Mouse (Mus musculus) liver, adult (tissue): Measurements from ENCODE around the gene Foxb1.

Experiments
- GATA4 ChIP-seq: IDR thresholded peaks from 2 replicates; pipeline ENCODE4 v1.6.1; 2014; ENCODE audit warnings: mild to moderate bottlenecking, low read length; ENCODE audit not compliant: insufficient replicate concordance

Foxb1 gene

GRCm38 (mm10) chr9:69714346-69714745 lies 46.4 kb downstream of the Foxb1 start:
- no peak for TF ChIP-seq GATA4

GRCm38 (mm10) chr9:69713577-69714327 lies 47.0 kb downstream of the Foxb1 start:
- TF ChIP-seq GATA4, result no peak

GRCm38 (mm10) chr9:69712714-69713525 lies 47.8 kb downstream of the Foxb1 start:
- TF ChIP-seq GATA4, result no peak
